Mouse (Mus musculus) urinary bladder, postnatal 4 days (tissue): ENCODE measurements at regions not wholly inside any gene's neighbourhood (a gene's known extent, or its start where the extent isn't known, plus 50 kb on each side); places are given as distances from the start of the nearest gene placed in this dataset.
"Not testable (repeated sequence)": the region's sequence is repeated elsewhere in the genome, so short reads cannot be mapped to it uniquely, and the experiment has no call there.

Source experiments
- DNase-seq, 2 experiments: peaks; one replicate each; pipeline ENCODE4 v3.0.0; 2021 to 2022; ENCODE audit warnings: low spot score in 2 of 2

- no peak for DNase-seq
These were observed 107.1 kb upstream of the Klf3 start for GRCm38 (mm10) chr5:64696099-64696498.

- DNase-seq: no peak
These were observed 105.7 kb upstream of the Klf3 start for GRCm38 (mm10) chr5:64697466-64697865.

GRCm38 (mm10) chr5:64698458-64699116, 104.6 kb upstream of the Klf3 start:
- no peak for DNase-seq

GRCm38 (mm10) chr5:64700030-64700429, 103.2 kb upstream of the Klf3 start:
- no peak for DNase-seq

- no peak for DNase-seq
These were observed 101.9 kb upstream of the Klf3 start for GRCm38 (mm10) chr5:64701219-64701779.

GRCm38 (mm10) chr5:64701780-64702231, 101.4 kb upstream of the Klf3 start:
- DNase-seq: peak; percentile 41 to 65

GRCm38 (mm10) chr5:64702404-64702803, 100.8 kb upstream of the Klf3 start:
- not testable (repeated sequence) for DNase-seq

- no peak for DNase-seq
These were observed 99.9 kb upstream of the Klf3 start for GRCm38 (mm10) chr5:64703091-64703872.

- peak; percentile 54 to 67 for DNase-seq
These were observed 99.0 kb upstream of the Klf3 start for GRCm38 (mm10) chr5:64704144-64704543.

GRCm38 (mm10) chr5:64706586-64706985, 96.6 kb upstream of the Klf3 start:
- no peak for DNase-seq

GRCm38 (mm10) chr5:64709146-64709545, 94.0 kb upstream of the Klf3 start:
- no peak for DNase-seq

GRCm38 (mm10) chr5:64710236-64710635, 93.0 kb upstream of the Klf3 start:
- no peak for DNase-seq

GRCm38 (mm10) chr5:64710968-64711367, 92.2 kb upstream of the Klf3 start:
- no peak for DNase-seq

GRCm38 (mm10) chr5:64714221-64714653, 89.0 kb upstream of the Klf3 start:
- no peak for DNase-seq

GRCm38 (mm10) chr5:64714710-64715109, 88.5 kb upstream of the Klf3 start:
- no peak for DNase-seq

GRCm38 (mm10) chr5:64716551-64716950, 86.6 kb upstream of the Klf3 start:
- DNase-seq: no peak

- no peak for DNase-seq
These were observed 81.0 kb upstream of the Klf3 start for GRCm38 (mm10) chr5:64722211-64722610.

- no peak for DNase-seq
These were observed 75.3 kb upstream of the Klf3 start for GRCm38 (mm10) chr5:64727847-64728246.

- no peak for DNase-seq
These were observed 70.8 kb upstream of the Klf3 start for GRCm38 (mm10) chr5:64732356-64732755.

- no peak for DNase-seq
These were observed 66.2 kb upstream of the Klf3 start for GRCm38 (mm10) chr5:64736985-64737384.

GRCm38 (mm10) chr5:64738096-64738780, 65.0 kb upstream of the Klf3 start:
- no peak for DNase-seq

- no peak for DNase-seq
These were observed 64.3 kb upstream of the Klf3 start for GRCm38 (mm10) chr5:64738781-64739310.
